Mouse (Mus musculus) CD4-positive, CD25-positive, alpha-beta regulatory T cell, adult 4 months (primary cell): ENCODE data around the gene Phf20. TPM values are rescaled to one million over a fixed set of nuclear protein-coding genes. Genes with fewer than 3 reads are reported as not detected.
"Not testable (repeated sequence)": the region's sequence is repeated elsewhere in the genome, so short reads cannot be mapped to it uniquely, and the experiment has no call there.

Experiments
- ATAC-seq: one replicate; pipeline ENCODE4 v1.8.0; 2017
- polyA plus RNA-seq, 2 experiments: library from polyadenylated mRNA; unstranded; fragments of 100-300 nt; shearing (Covaris generic); gene quantifications; one replicate each; pipeline ENCODE4 v1.2.1; 2017

The Phf20 gene
- polyA plus RNA-seq, 2 experiments from 2014 or later, result 70.0 to 87.9 TPM

GRCm38 (mm10) chr2:156201486-156201885 lies 5.2 kb downstream of the Phf20 start:
- no peak for ATAC-seq

DNA sequence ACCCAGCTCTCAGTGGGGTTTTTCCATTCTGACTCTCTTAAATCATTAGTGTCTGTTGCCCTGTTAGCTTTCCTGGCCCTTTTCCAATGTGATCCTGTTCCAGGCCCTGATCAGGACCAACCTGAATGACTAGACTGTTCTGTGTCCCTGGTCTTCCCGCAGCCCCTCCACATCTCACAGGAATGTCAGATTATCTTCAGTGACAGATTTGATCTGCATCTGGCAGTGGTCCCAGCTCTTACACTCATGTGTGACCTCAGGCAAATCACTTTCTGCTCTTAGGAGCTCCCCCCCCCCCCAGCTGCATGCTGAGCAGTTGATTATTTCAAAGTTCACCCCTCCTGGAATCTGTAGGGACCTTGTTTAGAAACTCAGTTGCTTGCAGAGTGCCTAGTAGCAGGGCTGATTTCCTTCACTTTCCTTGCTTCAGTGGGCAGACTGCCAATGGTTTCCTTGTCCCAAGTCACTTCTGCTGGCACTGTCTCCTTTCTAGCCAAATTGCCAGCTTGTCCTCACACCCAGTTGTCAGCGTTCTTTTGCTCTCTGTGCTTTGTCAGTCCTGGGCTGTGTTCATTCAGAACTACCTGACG lies 6.7 kb downstream of the Phf20 start:
- ATAC-seq, result no peak

DNA sequence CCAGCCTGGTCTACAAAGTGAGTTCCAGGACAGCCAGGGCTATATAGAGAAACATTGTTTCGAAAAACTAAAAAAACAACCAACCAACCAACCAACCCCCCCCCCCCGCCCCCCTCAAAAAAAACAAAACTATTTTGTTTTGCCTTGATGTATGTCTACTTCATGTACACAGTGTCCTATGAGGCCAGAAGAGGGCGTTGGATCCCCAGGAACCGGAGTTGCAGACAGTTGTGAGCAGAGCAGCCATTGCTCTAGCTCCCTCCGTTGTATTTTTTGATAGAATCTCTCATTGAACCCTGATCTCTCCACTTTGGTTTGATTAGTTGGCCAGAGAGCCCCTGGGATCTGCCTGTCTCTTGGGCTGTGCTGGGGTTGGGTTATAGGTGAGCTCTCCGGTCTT lies 7.7 kb downstream of the Phf20 start:
- ATAC-seq, result no peak

- no peak for ATAC-seq
Measured at GRCm38 (mm10) chr2:156217786-156218185, 21.5 kb downstream of the Phf20 start.

DNA sequence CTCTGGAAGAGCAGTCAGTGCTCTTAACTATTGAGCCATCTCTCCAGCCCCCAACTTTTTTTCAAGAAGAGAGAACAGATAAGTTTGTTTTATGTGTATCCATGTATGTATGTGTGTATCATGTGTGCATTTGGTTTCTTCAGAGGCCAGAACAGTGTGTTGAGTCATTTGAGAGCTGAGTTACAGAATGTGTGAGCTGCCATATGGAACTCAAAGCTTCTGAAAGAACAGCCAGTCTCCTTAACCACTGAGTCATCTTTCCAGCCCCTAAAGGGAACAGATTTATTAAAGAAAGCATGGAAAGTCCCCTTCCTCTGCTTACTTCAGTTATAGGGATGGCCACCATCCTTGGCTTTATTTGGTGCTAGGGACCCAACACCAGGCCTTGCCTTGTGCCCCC lies 25.8 kb downstream of the Phf20 start:
- no peak for ATAC-seq

- no peak for ATAC-seq
Measured at GRCm38 (mm10) chr2:156224043-156224442, 27.8 kb downstream of the Phf20 start.

DNA sequence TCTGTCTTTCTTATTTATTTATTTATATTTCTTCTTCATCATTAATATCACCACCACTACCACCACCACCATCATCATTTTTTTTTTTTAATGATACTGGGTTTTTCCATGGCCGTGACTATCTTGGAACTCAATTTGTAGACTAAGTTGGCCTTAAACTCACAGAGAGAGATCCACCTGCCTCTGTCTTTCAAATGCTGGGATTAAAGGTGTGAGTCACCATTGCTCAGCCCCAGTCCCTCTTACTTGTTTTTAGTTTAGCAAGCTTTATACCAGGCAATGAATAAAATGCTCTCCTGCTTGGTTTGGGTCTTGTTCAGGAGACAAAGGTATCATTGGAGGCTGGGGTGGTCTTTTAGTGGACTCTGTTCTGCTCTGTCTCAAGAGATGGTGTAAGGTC lies 31.4 kb downstream of the Phf20 start:
- no peak for ATAC-seq

DNA sequence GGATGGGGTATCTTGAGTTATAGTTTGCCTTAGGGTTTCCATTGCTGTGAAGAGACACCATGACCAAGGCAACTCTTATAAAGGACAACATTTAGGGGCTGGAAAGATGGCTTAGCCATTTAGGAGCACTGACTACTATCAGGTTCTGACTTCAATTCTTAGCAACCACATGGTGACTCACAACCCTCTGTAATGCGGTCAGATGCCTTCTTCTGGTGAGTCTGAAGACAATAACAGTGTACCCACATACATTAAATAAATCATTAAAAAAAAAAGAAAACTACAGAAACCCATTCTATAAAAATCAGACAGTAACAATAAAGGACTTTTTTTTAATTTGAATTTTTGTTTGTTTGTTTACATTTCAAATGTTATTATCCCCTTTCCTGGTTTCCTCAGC lies 32.9 kb downstream of the Phf20 start:
- ATAC-seq, result no peak

DNA sequence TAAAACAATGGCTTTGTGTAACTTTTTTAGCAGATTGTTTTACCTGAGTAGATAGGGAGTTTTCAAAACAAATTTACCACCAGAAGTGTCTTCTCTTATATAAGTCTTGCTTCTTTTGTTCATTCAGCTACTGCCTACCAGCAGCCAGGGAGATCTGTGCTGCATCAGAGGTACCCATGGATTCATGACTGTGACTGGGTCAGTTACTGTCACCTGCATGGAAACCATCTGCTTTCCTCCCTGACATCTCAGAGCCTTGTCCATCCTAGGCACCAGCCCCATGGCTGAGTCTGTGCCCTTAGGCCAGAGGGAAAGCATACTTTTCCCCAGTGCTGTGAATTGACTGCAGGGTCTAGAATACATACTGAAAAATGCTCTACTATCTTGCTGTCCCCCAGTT lies 35.1 kb downstream of the Phf20 start:
- ATAC-seq, result no peak

GRCm38 (mm10) chr2:156233275-156233948 lies 37.1 kb downstream of the Phf20 start:
- no peak for ATAC-seq

GRCm38 (mm10) chr2:156234016-156234415 lies 37.8 kb downstream of the Phf20 start:
- not testable (repeated sequence) for ATAC-seq

DNA sequence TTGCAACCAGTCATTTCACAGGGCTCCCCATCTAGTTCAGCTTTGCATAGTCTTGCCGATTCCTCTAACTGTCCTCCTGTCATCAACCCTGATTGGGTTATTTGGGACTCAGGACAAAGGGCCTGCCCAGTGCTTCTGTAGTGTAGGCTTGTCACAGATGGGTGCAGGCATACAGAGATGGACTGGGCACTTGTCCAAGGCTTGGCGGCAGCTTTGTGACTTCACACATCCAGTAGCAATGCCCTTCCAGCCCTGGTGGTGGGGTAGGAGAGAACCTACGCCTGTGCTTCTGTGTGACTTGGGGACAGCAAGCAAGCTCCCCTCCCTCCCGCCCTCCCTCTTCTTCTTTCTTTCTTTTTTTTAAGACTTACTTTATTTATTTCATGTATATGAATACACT lies 39.6 kb downstream of the Phf20 start:
- ATAC-seq, result no peak

DNA sequence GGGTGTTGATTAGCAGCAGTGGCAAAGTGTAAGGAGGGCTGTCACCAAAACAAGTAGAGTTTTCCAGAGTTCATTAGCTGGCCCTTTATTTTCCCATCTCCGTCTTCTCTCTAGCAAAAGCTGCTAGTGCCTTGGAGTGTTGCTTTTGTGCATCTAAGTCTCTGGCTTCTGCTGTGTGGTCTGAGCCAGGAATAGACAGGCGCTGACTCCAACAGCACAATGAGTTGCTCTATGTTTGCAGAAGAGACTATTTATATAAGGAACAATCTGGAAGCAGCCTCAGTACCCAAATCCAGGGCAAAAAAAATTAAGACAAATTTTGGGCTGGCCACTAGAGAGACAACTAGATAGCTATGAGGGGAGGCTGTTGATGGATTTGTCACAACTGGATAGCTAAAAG lies 45.4 kb downstream of the Phf20 start:
- no peak for ATAC-seq

DNA sequence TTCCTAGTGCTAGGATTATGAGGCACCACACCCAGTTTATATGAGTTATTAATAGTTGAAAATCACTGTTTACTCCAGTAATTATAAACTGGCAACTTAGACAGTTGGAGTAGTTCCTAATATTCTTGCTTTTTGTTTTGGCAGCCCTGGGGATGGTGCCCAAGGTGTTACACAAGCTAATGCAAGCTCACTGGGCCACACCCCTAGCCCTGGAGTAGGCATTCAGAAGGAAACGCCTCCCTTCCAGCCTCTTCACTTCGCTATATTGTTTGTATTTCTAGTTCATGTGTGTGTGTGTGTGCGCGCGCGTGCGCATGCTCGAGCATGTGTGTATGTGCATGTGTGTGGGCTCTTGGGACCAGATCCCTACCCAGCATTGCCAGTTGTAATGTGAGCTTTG lies 46.7 kb downstream of the Phf20 start:
- no peak for ATAC-seq

GRCm38 (mm10) chr2:156247599-156247998 lies 51.3 kb downstream of the Phf20 start:
- no peak for ATAC-seq

- ATAC-seq, result no peak
Measured at GRCm38 (mm10) chr2:156250761-156251160, 54.5 kb downstream of the Phf20 start.

DNA sequence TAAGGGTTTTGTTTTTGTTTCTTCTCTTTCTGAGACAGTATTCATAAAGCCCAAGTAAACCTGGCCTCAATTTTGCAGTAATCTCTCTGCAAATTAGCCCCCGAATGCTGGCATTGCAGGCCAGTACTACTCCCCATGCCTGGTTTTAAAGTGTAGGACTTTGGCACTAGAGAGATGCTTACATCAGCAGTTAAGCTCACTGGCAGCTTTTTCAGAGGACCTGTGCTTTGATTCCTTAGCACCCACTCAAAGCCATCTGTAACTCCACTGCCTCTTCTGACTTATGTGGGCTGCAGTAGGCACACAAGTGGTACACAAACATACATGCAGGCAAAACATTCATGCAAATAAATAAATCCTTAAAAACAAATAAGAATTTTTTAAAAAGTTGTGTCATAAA lies 55.0 kb downstream of the Phf20 start:
- ATAC-seq, result no peak

- ATAC-seq, result peak; percentile 72
Measured at GRCm38 (mm10) chr2:156257051-156257450, 60.8 kb downstream of the Phf20 start.

GRCm38 (mm10) chr2:156257922-156258761 lies 61.9 kb downstream of the Phf20 start:
- ATAC-seq, result peak; percentile 80

DNA sequence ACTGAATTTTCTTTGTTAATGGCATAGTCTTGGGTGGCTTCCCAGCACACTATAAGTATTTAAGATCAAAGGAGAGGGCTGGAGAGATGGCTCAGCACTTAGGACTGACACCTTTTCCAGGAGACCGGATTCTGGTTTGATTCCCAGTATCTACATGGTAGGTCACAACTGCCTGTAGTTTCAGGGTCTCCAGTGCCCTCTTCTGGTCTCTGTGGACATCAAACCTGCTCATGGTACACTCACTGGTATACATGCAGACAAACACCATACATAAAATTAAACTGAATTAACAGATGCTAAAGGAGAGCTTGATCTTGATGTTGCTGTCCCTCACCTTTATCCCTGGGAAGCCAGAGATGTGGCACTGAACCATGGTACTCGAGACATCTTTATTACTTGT lies 64.7 kb downstream of the Phf20 start:
- no peak for ATAC-seq

DNA sequence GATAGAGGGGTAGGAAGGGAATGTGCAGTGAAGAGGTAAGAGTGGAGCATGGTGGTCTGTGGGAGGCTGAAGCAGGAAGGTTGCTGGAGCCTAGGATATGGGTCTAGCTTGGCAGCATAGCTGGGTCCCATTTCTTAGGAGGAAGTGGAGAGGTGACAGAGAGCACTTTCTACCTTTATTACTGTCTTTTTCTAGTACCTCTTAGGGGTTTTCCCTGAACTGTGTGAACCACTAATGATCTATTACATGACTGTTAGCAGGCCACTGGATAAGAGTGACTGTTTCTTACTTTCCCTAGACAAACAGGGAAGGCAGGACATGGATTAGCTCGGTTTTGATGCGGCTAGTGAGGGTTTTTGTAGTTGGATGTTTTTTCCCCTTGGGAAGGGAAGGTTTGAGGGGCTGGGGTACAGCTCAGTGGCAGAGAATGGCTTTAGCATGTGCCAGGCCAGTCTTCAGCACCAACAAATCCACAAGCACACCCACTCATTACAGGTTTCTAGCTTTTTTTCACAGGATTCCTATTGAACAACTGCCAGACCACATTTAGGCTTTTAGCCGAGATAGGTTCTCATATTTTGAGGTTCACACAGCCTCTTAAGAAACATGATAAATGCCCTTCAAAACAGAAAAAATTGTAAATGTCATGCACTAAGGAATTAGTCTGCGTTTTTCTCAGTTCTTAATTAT lies 67.1 kb downstream of the Phf20 start:
- ATAC-seq, result peak; percentile 61

- ATAC-seq, result no peak
Measured at GRCm38 (mm10) chr2:156267636-156268035, 71.4 kb downstream of the Phf20 start.

- no peak for ATAC-seq
Measured at GRCm38 (mm10) chr2:156272553-156272952, 76.3 kb downstream of the Phf20 start.
